Mouse (Mus musculus) liver, adult 2 months (tissue): ENCODE results near the gene Sowahb.

Source experiments
- CTCF ChIP-seq: fragments of 200-500 bp; IDR thresholded peaks from 2 replicates; pipeline ENCODE4 v1.5.1; 2011; ENCODE audit warnings: low read depth, low read length, control low read depth
- POLR2A ChIP-seq: fragments of 200-500 bp; IDR thresholded peaks from 2 replicates; pipeline ENCODE4 v1.6.1; 2011; ENCODE audit warnings: low read length, control low read depth; ENCODE audit not compliant: insufficient read depth; ENCODE audit errors: extremely low read depth

DNA sequence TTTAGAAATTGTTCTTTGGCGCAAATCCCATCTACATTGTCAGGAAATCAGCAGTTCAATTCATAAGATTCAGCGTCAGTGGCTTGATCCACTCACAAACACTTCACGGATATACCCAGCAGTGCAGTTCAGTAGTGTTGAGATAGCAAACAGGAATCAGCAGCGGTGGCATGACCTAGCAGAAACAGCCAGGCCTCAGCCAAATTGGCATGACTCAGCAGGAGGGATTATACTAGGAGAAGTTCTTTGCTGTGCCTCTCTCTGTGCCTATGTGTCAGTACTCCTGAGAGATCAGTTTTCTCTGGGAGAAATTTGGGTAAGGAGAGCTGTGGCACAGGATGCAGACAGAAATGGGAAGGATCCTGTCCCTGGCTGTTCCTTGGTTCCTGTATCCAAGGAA is 16.0 kb upstream of the Sowahb start:
- no peak for TF ChIP-seq POLR2A
- TF ChIP-seq CTCF = no peak
